In genomic region chr8:104640241-104640640, GRCm38 (mm10) we compare ENCODE assay signal across 8 mouse cellular contexts. TPM values are rescaled to one million over a fixed set of nuclear protein-coding genes. Genes with fewer than 3 reads are reported as not detected.
DNase-seq lines count a peak whose midpoint lies in the region; ATAC-seq and TF ChIP-seq lines count a peak whose summit lies in the region.

No protein-coding gene starts in this region.

- TF ChIP-seq CTCF in lung, postnatal 0 days (IDR thresholded peaks at IDR 0.05): no peak

- H3K4me2 ChIP-seq in lung, postnatal 0 days (replicated peaks; ENCODE audit: low read depth, low read length): peak overlapping the region; percentile 65; the same call in 1 of the 2 replicates
- peak overlapping the region; percentile 95 for H3K4me2 ChIP-seq in forebrain, embryonic 13.5 days
- H3K4me2 ChIP-seq in limb, embryonic 14.5 days (replicated peaks; ENCODE audit: low read depth, low read length, severe bottlenecking): peak overlapping the region; percentile 88
- peak overlapping the region; percentile 92 for H3K4me2 ChIP-seq in stomach, embryonic 16.5 days (ENCODE audit: low read depth, low read length)

- H3K9me3 ChIP-seq in lung, postnatal 0 days (ENCODE audit: low read length): no peaks in the 10 kb centered on the region
- H3K9me3 ChIP-seq in forebrain, embryonic 13.5 days (replicated peaks): no peaks in the 10 kb centered on the region
- H3K9me3 ChIP-seq in limb, embryonic 14.5 days (ENCODE audit: control insufficient read depth, low read length): no peaks in the 10 kb centered on the region
- H3K9me3 ChIP-seq in stomach, embryonic 16.5 days (replicated peaks; ENCODE audit: control insufficient read depth, low read length): no peaks in the 10 kb centered on the region

- ATAC-seq in lung, postnatal 0 days: no peak
- no peak for ATAC-seq in forebrain, embryonic 13.5 days
- no peak for ATAC-seq in limb, embryonic 14.5 days (ENCODE audit: low FRiP score, low read depth)
- ATAC-seq in stomach, embryonic 16.5 days (ENCODE audit: insufficient read depth, low FRiP score): no peak
- no peak for ATAC-seq in megakaryocyte progenitor cell, adult 5-6 weeks (replicated peaks; ENCODE audit: poor library complexity)

- no peak overlapping the region for H3K4me3 ChIP-seq in lung, postnatal 0 days (ENCODE audit: low read depth, low read length)
- H3K4me3 ChIP-seq in forebrain, embryonic 13.5 days: peak overlapping the region; percentile 83
- H3K4me3 ChIP-seq in limb, embryonic 14.5 days (replicated peaks; ENCODE audit: low read length): peak overlapping the region; percentile 87
- H3K4me3 ChIP-seq in stomach, embryonic 16.5 days (replicated peaks; ENCODE audit: low read length): peak overlapping the region; percentile 95

- 0 out of 2 replicates have a peak, but pooled peaks cover 6% of the 10 kb centered on the region for H3K36me3 ChIP-seq in lung, postnatal 0 days (ENCODE audit: insufficient read depth, low read length)
- H3K36me3 ChIP-seq in forebrain, embryonic 13.5 days (ENCODE audit: poor library complexity, severe bottlenecking): peaks cover 29% of the 10 kb centered on the region
- H3K36me3 ChIP-seq in limb, embryonic 14.5 days (ENCODE audit: control insufficient read depth, insufficient read depth, low read length): peaks cover 16% of the 10 kb centered on the region
- H3K36me3 ChIP-seq in stomach, embryonic 16.5 days (ENCODE audit: control insufficient read depth, insufficient read depth, low read length): peaks cover 9% of the 10 kb centered on the region; the same call in 1 of the 2 replicates

- no peak overlapping the region; the same call in 1 of the 2 replicates for H3K9ac ChIP-seq in lung, postnatal 0 days (replicated peaks; ENCODE audit: low read depth)
- peak overlapping the region; percentile 92 for H3K9ac ChIP-seq in forebrain, embryonic 13.5 days
- peak overlapping the region; percentile 71; the same call in 1 of the 2 replicates for H3K9ac ChIP-seq in limb, embryonic 14.5 days (ENCODE audit: low read depth, low read length, severe bottlenecking)
- H3K9ac ChIP-seq in stomach, embryonic 16.5 days (ENCODE audit: low read length): peak overlapping the region; percentile 87

- H3K4me1 ChIP-seq in lung, postnatal 0 days (ENCODE audit: insufficient read depth, low read depth, low read length): peaks cover 12% of the 10 kb centered on the region
- peaks cover 21% of the 10 kb centered on the region for H3K4me1 ChIP-seq in forebrain, embryonic 13.5 days
- H3K4me1 ChIP-seq in limb, embryonic 14.5 days (ENCODE audit: control insufficient read depth, insufficient read depth, low read length): peaks cover 14% of the 10 kb centered on the region
- peaks cover 18% of the 10 kb centered on the region for H3K4me1 ChIP-seq in stomach, embryonic 16.5 days (ENCODE audit: control insufficient read depth, insufficient read depth, low read length)

- TF ChIP-seq POLR2A in limb, embryonic 14.5 days (IDR thresholded peaks at IDR 0.05; ENCODE audit: borderline replicate concordance, extremely low read depth, insufficient read depth, insufficient read length): no peak

- H3K27me3 ChIP-seq in lung, postnatal 0 days (replicated peaks; ENCODE audit: insufficient read depth, low read length): no peaks in the 10 kb centered on the region
- no peaks in the 10 kb centered on the region for H3K27me3 ChIP-seq in forebrain, embryonic 13.5 days
- no peaks in the 10 kb centered on the region for H3K27me3 ChIP-seq in limb, embryonic 14.5 days (ENCODE audit: control insufficient read depth, insufficient read depth, low read length)
- no peaks in the 10 kb centered on the region for H3K27me3 ChIP-seq in stomach, embryonic 16.5 days (ENCODE audit: control insufficient read depth, insufficient read depth, low read length)

- WGBS in lung, postnatal 0 days: 81% methylated on average over 7 of the region's 7 CpGs
- 87% methylated on average over 7 of the region's 7 CpGs for WGBS in forebrain, embryonic 13.5 days
- 91% methylated on average over 7 of the region's 7 CpGs for WGBS in limb, embryonic 14.5 days
- 74% methylated on average over 7 of the region's 7 CpGs for WGBS in stomach, embryonic 16.5 days

- no peak for TF ChIP-seq EP300 in lung, postnatal 0 days (IDR thresholded peaks at IDR 0.05)

- no peak overlapping the region for H3K27ac ChIP-seq in lung, postnatal 0 days (ENCODE audit: low read length)
- no peak overlapping the region for H3K27ac ChIP-seq in forebrain, embryonic 13.5 days
- H3K27ac ChIP-seq in limb, embryonic 14.5 days (replicated peaks; ENCODE audit: low read depth, low read length): no peak overlapping the region
- H3K27ac ChIP-seq in stomach, embryonic 16.5 days (ENCODE audit: low read length): no peak overlapping the region

- DNase-seq in lung, postnatal 0 days (ENCODE audit: low spot score): no peak
- no peak for DNase-seq in lung, postnatal 25 days (ENCODE audit: low spot score)
- DNase-seq in limb, embryonic 14.5 days (ENCODE audit: low spot score): no peak
- DNase-seq in cerebellum, adult 9-10 months: no peak
- no peak for DNase-seq in urinary bladder, adult 2 months (ENCODE audit: low spot score)

RNA-seq across cellular contexts. Expression of gene Ciao2b, which starts 1.5 kb away (rescaled TPM):
- polyA plus RNA-seq in lung, postnatal 0 days (2015; fragmentation: Nextera tagmentation; extraction: Ambion mirVana): 70.2 and 72.9 TPM in 2 replicates
- 140 and 149 TPM in 2 replicates for polyA plus RNA-seq in forebrain, embryonic 13.5 days (2015; fragmentation: Nextera tagmentation; extraction: Ambion mirVana)
- 71.1 and 91.9 TPM in 2 replicates for polyA plus RNA-seq in limb, embryonic 14.5 days (2012; rRNA removed)
- 78.4 and 81.9 TPM in 2 replicates for polyA plus RNA-seq in limb, embryonic 14.5 days (2014; fragmentation: Nextera tagmentation; extraction: Ambion mirVana)
- polyA plus RNA-seq in stomach, embryonic 16.5 days (2015; fragmentation: Nextera tagmentation; extraction: Ambion mirVana): 92.6 and 93.6 TPM in 2 replicates
- polyA plus RNA-seq in urinary bladder, adult 2 months (2012; rRNA removed): 53.2 and 69.5 TPM in 2 replicates
- 12.0 and 15.7 TPM in 2 replicates for total RNA-seq in megakaryocyte progenitor cell, adult 5-6 weeks (2015)
- total RNA-seq in megakaryocyte progenitor cell, adult 5-6 weeks (2017): 20.7 and 22.1 TPM in 2 replicates

RNA-seq across cellular contexts. Expression of gene Rrad, which starts 9.1 kb away (rescaled TPM):
- polyA plus RNA-seq in lung, postnatal 0 days (2015; fragmentation: Nextera tagmentation; extraction: Ambion mirVana): 19.9 and 22.6 TPM in 2 replicates
- polyA plus RNA-seq in forebrain, embryonic 13.5 days (2015; fragmentation: Nextera tagmentation; extraction: Ambion mirVana): 1.3 and 2.4 TPM in 2 replicates
- polyA plus RNA-seq in limb, embryonic 14.5 days (2012; rRNA removed): 21.4 and 22.5 TPM in 2 replicates
- 27.3 and 32.4 TPM in 2 replicates for polyA plus RNA-seq in limb, embryonic 14.5 days (2014; fragmentation: Nextera tagmentation; extraction: Ambion mirVana)
- polyA plus RNA-seq in stomach, embryonic 16.5 days (2015; fragmentation: Nextera tagmentation; extraction: Ambion mirVana): 9.2 and 14.4 TPM in 2 replicates
- 10.3 and 13.4 TPM in 2 replicates for polyA plus RNA-seq in urinary bladder, adult 2 months (2012; rRNA removed)
- 0.76 and 1.2 TPM in 2 replicates for total RNA-seq in megakaryocyte progenitor cell, adult 5-6 weeks (2015)
- total RNA-seq in megakaryocyte progenitor cell, adult 5-6 weeks (2017): 1.5 and 1.9 TPM in 2 replicates

RNA-seq across cellular contexts. Expression of gene Cdh16, which starts 16.0 kb away (rescaled TPM):
- 13.8 and 17.2 TPM in 2 replicates for polyA plus RNA-seq in lung, postnatal 0 days (2015; fragmentation: Nextera tagmentation; extraction: Ambion mirVana)
- not detected in 2 replicates for polyA plus RNA-seq in forebrain, embryonic 13.5 days (2015; fragmentation: Nextera tagmentation; extraction: Ambion mirVana)
- polyA plus RNA-seq in limb, embryonic 14.5 days (2012; rRNA removed): 0.29 and 0.62 TPM in 2 replicates
- 0.75 and 0.98 TPM in 2 replicates for polyA plus RNA-seq in limb, embryonic 14.5 days (2014; fragmentation: Nextera tagmentation; extraction: Ambion mirVana)
- polyA plus RNA-seq in stomach, embryonic 16.5 days (2015; fragmentation: Nextera tagmentation; extraction: Ambion mirVana): 1.6 and 2.0 TPM in 2 replicates
- polyA plus RNA-seq in urinary bladder, adult 2 months (2012; rRNA removed): not detected in 2 replicates
- not detected in 2 replicates for total RNA-seq in megakaryocyte progenitor cell, adult 5-6 weeks (2015)
- total RNA-seq in megakaryocyte progenitor cell, adult 5-6 weeks (2017): not detected in 2 replicates

RNA-seq across cellular contexts. Expression of gene Pdp2, which starts 49.0 kb away (rescaled TPM):
- 5.9 and 6.0 TPM in 2 replicates for polyA plus RNA-seq in lung, postnatal 0 days (2015; fragmentation: Nextera tagmentation; extraction: Ambion mirVana)
- 15.2 and 17.2 TPM in 2 replicates for polyA plus RNA-seq in forebrain, embryonic 13.5 days (2015; fragmentation: Nextera tagmentation; extraction: Ambion mirVana)
- polyA plus RNA-seq in limb, embryonic 14.5 days (2012; rRNA removed): 4.9 and 5.0 TPM in 2 replicates
- polyA plus RNA-seq in limb, embryonic 14.5 days (2014; fragmentation: Nextera tagmentation; extraction: Ambion mirVana): 9.3 and 9.7 TPM in 2 replicates
- polyA plus RNA-seq in stomach, embryonic 16.5 days (2015; fragmentation: Nextera tagmentation; extraction: Ambion mirVana): 13.3 and 14.1 TPM in 2 replicates
- 6.1 and 7.2 TPM in 2 replicates for polyA plus RNA-seq in urinary bladder, adult 2 months (2012; rRNA removed)
- 8.8 and 9.3 TPM in 2 replicates for total RNA-seq in megakaryocyte progenitor cell, adult 5-6 weeks (2015)
- 7.2 and 9.2 TPM in 2 replicates for total RNA-seq in megakaryocyte progenitor cell, adult 5-6 weeks (2017)
